Mouse (Mus musculus) heart, adult 2 months (tissue): ENCODE measurements at regions not wholly inside any gene's neighbourhood (a gene's known extent, or its start where the extent isn't known, plus 50 kb on each side); places are given as distances from the start of the nearest gene placed in this dataset.

ENCODE experiments used
- DNase-seq, 2 experiments: peaks; one replicate each; pipeline ENCODE4 v3.0.0; 2021
- H3K27ac ChIP-seq: fragments of 200-600 bp; 2 replicates; pipeline ENCODE4 v1.8.1; 2022
- H3K27me3 ChIP-seq: fragments of 200-500 bp; 2 replicates; pipeline ENCODE4 v1.6.1; 2012; ENCODE audit warnings: mild to moderate bottlenecking, low read length, inconsistent platforms, mixed read lengths; ENCODE audit not compliant: control insufficient read depth, insufficient read depth
- H3K36me3 ChIP-seq: fragments of 200-500 bp; 2 replicates; pipeline ENCODE4 v1.6.1; 2012; ENCODE audit warnings: low read length, inconsistent platforms; ENCODE audit not compliant: control insufficient read depth, insufficient read depth
- H3K4me1 ChIP-seq: fragments of 200-500 bp; 2 replicates; pipeline ENCODE4 v1.6.1; 2011; ENCODE audit warnings: low read length; ENCODE audit not compliant: control insufficient read depth, insufficient read depth
- H3K4me3 ChIP-seq: fragments of 200-600 bp; 2 replicates; pipeline ENCODE4 v1.8.1; 2022
- H3K79me2 ChIP-seq: fragments of 200-500 bp; replicated peaks from 2 replicates; pipeline ENCODE4 v1.6.1; 2012; ENCODE audit warnings: mild to moderate bottlenecking, inconsistent platforms, low read length, moderate library complexity, mixed read lengths; ENCODE audit not compliant: control insufficient read depth, insufficient read depth
- H3K9ac ChIP-seq: fragments of 200-500 bp; 2 replicates; pipeline ENCODE4 v1.6.1; 2012; ENCODE audit warnings: low read depth, mild to moderate bottlenecking, control low read depth, inconsistent platforms, low read length, mixed read lengths
- CTCF ChIP-seq: fragments of 200-600 bp; IDR thresholded peaks from 2 replicates; pipeline ENCODE4 v1.8.1; 2022; ENCODE audit warnings: antibody characterized with exemption, mild to moderate bottlenecking, moderate library complexity
- EP300 ChIP-seq: fragments of 200-500 bp; IDR thresholded peaks from 2 replicates; pipeline ENCODE4 v1.6.1; 2011; ENCODE audit warnings: low read depth, low read length, control low read depth; ENCODE audit not compliant: insufficient read depth
- POLR2A ChIP-seq: fragments of 200-500 bp; IDR thresholded peaks from 2 replicates; pipeline ENCODE4 v1.6.1; 2011; ENCODE audit warnings: mild to moderate bottlenecking, low read depth, low read length, control low read depth; ENCODE audit not compliant: insufficient read depth
- WGBS: fragments of 180-500 bp; shearing (Covaris S2); methylation state at CpG from one replicate; pipeline ENCODE4 v1.1.7; 2018; 5-methylcytosine and 5-hydroxymethylcytosine counted together
- intact Hi-C: fragments of 180-260 bp; cut with DNase I; formaldehyde crosslinking; loops from one replicate; pipeline ENCODE4 v1.15.1; 2025

DNA sequence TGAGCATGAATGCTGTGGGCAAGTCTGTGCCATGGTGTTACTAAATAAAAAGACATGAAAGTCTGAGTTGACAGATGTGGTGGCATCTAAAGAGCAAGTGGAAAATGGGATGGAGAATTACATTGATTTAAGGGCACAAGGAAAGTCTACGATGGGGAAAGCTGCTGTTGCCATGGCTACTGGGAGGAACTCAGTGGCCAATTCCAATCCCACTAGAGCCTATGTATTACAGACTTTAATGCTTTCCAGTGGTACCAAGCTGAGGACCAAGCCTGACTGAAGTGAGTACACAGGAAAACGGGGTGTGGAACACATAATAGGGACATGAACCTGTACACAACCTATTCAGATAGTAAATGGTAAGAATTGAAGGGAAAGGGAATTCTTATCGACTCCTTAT, 654.9 kb downstream of the Trib2 start:
- 56% methylated on average over 3 of the region's 3 CpGs for WGBS

GRCm38 (mm10) chr12:15160478-15160998, 656.2 kb downstream of the Trib2 start:
- Histone ChIP-seq H3K36me3 (no peaks in the 10 kb centered on the region), H3K9ac (no peak overlapping the region), H3K4me3 (no peak overlapping the region), H3K4me1 (no peaks in the 10 kb centered on the region), H3K79me2 (no peaks in the 10 kb centered on the region), H3K27ac (no peak overlapping the region), H3K27me3 (no peaks in the 10 kb centered on the region)
- TF ChIP-seq CTCF: no peak
- TF ChIP-seq EP300: no peak
- TF ChIP-seq POLR2A: no peak
- no peak for DNase-seq
- intact Hi-C loops: no loop called here
- 78% methylated on average over 2 of the region's 2 CpGs for WGBS

More for the DNA sequence above, 654.9 kb downstream of the Trib2 start:
- Histone ChIP-seq H3K9ac (no peak overlapping the region), H3K4me1 (no peaks in the 10 kb centered on the region), H3K27me3 (no peaks in the 10 kb centered on the region), H3K4me3 (no peak overlapping the region), H3K79me2 (no peaks in the 10 kb centered on the region), H3K27ac (no peak overlapping the region), H3K36me3 (no peaks in the 10 kb centered on the region)
- intact Hi-C loops: no loop called here
- no peak for DNase-seq
- TF ChIP-seq CTCF (no peak), EP300 (no peak), POLR2A (no peak)

GRCm38 (mm10) chr12:15146398-15146797, 670.3 kb downstream of the Trib2 start:
- H3K27ac ChIP-seq: no peak overlapping the region
- H3K4me3 ChIP-seq: no peak overlapping the region
- H3K36me3 ChIP-seq: no peaks in the 10 kb centered on the region
- WGBS: 64% methylated on average over 2 of the region's 2 CpGs
- no peaks in the 10 kb centered on the region for H3K79me2 ChIP-seq
- TF ChIP-seq POLR2A (no peak), CTCF (no peak), EP300 (no peak)
- DNase-seq: no peak
- no peaks in the 10 kb centered on the region for H3K27me3 ChIP-seq
- intact Hi-C loops: no loop called here
- H3K9ac ChIP-seq: no peak overlapping the region
- H3K4me1 ChIP-seq: no peaks in the 10 kb centered on the region

DNA sequence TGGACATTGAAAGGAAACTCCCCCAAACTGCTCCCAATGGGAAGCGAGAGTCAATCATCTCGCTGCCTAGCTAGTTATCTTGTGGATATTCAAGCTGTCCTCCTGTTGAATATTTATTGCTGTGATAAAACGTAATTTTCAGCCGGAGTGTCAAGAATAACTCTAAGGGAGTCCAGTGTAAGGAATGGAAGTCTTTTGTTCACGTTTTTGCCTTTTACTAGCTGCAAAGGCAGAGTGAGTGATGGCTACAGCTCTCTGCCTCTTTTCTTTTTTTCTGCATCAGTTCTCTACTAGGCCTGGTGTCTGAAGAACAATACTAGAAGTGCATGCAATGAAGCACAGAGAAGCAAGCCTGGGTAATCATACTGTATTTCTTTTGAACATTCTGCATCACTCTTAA, 679.7 kb downstream of the Trib2 start:
- H3K36me3 ChIP-seq: no peaks in the 10 kb centered on the region
- no peaks in the 10 kb centered on the region for H3K27me3 ChIP-seq
- TF ChIP-seq CTCF: no peak
- DNase-seq: no peak
- no peaks in the 10 kb centered on the region for H3K79me2 ChIP-seq
- intact Hi-C loops: no loop called here
- 68% methylated on average over 5 of the region's 5 CpGs for WGBS
- H3K4me3 ChIP-seq: no peak overlapping the region
- no peak overlapping the region for H3K9ac ChIP-seq
- no peaks in the 10 kb centered on the region for H3K4me1 ChIP-seq
- H3K27ac ChIP-seq: no peak overlapping the region

DNA sequence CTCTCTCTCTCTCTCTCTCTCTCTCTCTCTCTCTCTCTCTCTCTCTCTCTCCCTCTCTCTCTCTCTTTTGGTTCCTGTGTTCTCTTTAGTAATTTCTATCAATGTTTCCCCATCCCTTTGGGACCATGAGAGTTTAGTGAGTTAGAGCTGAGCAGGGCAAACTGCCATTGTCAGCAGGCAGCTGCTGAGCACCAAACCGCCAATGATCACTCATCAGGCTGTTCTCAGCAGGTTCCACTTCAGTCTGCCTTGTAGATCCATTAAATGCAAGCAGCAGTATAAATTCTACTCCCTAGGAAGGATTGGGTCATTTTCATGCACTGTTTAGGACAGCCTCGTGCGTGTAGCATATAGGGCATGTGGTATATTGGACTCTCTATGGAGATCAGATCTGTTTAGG, 692.5 kb downstream of the Trib2 start:
- H3K36me3 ChIP-seq: no peaks in the 10 kb centered on the region
- no peak overlapping the region for H3K9ac ChIP-seq
- no peaks in the 10 kb centered on the region for H3K27me3 ChIP-seq
- TF ChIP-seq POLR2A: no peak
- no peak for TF ChIP-seq EP300
- no peak for TF ChIP-seq CTCF
- H3K4me1 ChIP-seq: no peaks in the 10 kb centered on the region
- DNase-seq: no peak
- 63% methylated on average over 3 of the region's 3 CpGs for WGBS
- H3K4me3 ChIP-seq: no peak overlapping the region
- intact Hi-C loops: no loop called here
- no peak overlapping the region for H3K27ac ChIP-seq
- H3K79me2 ChIP-seq: no peaks in the 10 kb centered on the region

- 64% methylated on average over 4 of the region's 4 CpGs for WGBS
- H3K36me3 ChIP-seq: no peaks in the 10 kb centered on the region
These were observed 694.0 kb downstream of the Trib2 start for GRCm38 (mm10) chr12:15122586-15123212.

More at GRCm38 (mm10) chr12:15122586-15123212, 694.0 kb downstream of the Trib2 start:
- no peaks in the 10 kb centered on the region for H3K27me3 ChIP-seq
- no peaks in the 10 kb centered on the region for H3K79me2 ChIP-seq
- TF ChIP-seq EP300 (no peak), CTCF (no peak), POLR2A (no peak)
- H3K4me3 ChIP-seq: no peak overlapping the region
- intact Hi-C loops: no loop called here
- no peak overlapping the region for H3K27ac ChIP-seq
- no peaks in the 10 kb centered on the region for H3K4me1 ChIP-seq
- no peak for DNase-seq
- H3K9ac ChIP-seq: no peak overlapping the region
